ENCODE assay signal across 10 mouse cellular contexts in genomic region chr4:115838196-115838595, GRCm38 (mm10). TPM values are rescaled to one million over a fixed set of nuclear protein-coding genes. Genes with fewer than 3 reads are reported as not detected.
DNase-seq lines count a peak whose midpoint lies in the region; ATAC-seq and TF ChIP-seq lines count a peak whose summit lies in the region.
"Had no signal": no experiment of that assay in that cellular context is flagged by ENCODE, and none has a peak within 500 bp of the region (broad histone marks: within the 10 kb centered on the region; RNA-seq: fewer than 3 reads in every experiment).

No protein-coding gene starts in this region.

- no peak for TF ChIP-seq POLR2A in limb, embryonic 14.5 days (IDR thresholded peaks at IDR 0.05; ENCODE audit: borderline replicate concordance, extremely low read depth, insufficient read depth, insufficient read length)

- H3K27ac ChIP-seq in midbrain, embryonic 12.5 days (replicated peaks), result no peak overlapping the region
- no peak overlapping the region for H3K27ac ChIP-seq in midbrain, postnatal 0 days (ENCODE audit: low read depth, low read length)
- H3K27ac ChIP-seq in forebrain, postnatal 0 days (ENCODE audit: low read depth, low read length), result no peak overlapping the region
- H3K27ac ChIP-seq in limb, embryonic 14.5 days (replicated peaks; ENCODE audit: low read depth, low read length), result no peak overlapping the region
- H3K27ac ChIP-seq in stomach, postnatal 0 days (replicated peaks), result no peak overlapping the region

- DNase-seq in midbrain, postnatal 0 days (ENCODE audit: low spot score), result no peak
- no peak for DNase-seq in forebrain, postnatal 0 days
- no peak for DNase-seq in limb, embryonic 14.5 days (ENCODE audit: low spot score)
- DNase-seq in stomach, postnatal 0 days (ENCODE audit: low spot score), result no peak
- no peak for DNase-seq in urinary bladder, adult 18-20 months (ENCODE audit: low spot score in 2 of 2)
- DNase-seq in adrenal gland, postnatal 14 days, result no peak

- no peak overlapping the region for H3K9ac ChIP-seq in midbrain, embryonic 12.5 days (replicated peaks)
- H3K9ac ChIP-seq in midbrain, postnatal 0 days (replicated peaks; ENCODE audit: low read length, poor library complexity, severe bottlenecking), result no peak overlapping the region
- no peak overlapping the region for H3K9ac ChIP-seq in forebrain, postnatal 0 days
- no peak overlapping the region for H3K9ac ChIP-seq in limb, embryonic 14.5 days (ENCODE audit: low read depth, low read length, severe bottlenecking)
- H3K9ac ChIP-seq in stomach, postnatal 0 days (ENCODE audit: low read length), result no peak overlapping the region

- TF ChIP-seq CTCF in midbrain, postnatal 0 days (IDR thresholded peaks at IDR 0.05), result no peak
- no peak for TF ChIP-seq CTCF in forebrain, postnatal 0 days (IDR thresholded peaks at IDR 0.05; ENCODE audit: low read depth)
- TF ChIP-seq CTCF in stomach, postnatal 0 days (IDR thresholded peaks at IDR 0.05; ENCODE audit: low read depth), result no peak

- H3K4me3 ChIP-seq in midbrain, embryonic 12.5 days, result no peak overlapping the region
- no peak overlapping the region for H3K4me3 ChIP-seq in midbrain, postnatal 0 days (ENCODE audit: low read depth, low read length)
- no peak overlapping the region for H3K4me3 ChIP-seq in forebrain, postnatal 0 days (ENCODE audit: low read depth, low read length)
- no peak overlapping the region for H3K4me3 ChIP-seq in limb, embryonic 14.5 days (replicated peaks; ENCODE audit: low read length)
- no peak overlapping the region for H3K4me3 ChIP-seq in stomach, postnatal 0 days (ENCODE audit: low read depth, low read length)

- H3K4me1 ChIP-seq in midbrain, embryonic 12.5 days, result peaks cover 8% of the 10 kb centered on the region
- no peaks in the 10 kb centered on the region for H3K4me1 ChIP-seq in midbrain, postnatal 0 days (ENCODE audit: insufficient read depth, low read length)
- 0 out of 2 replicates have a peak, but pooled peaks cover 7% of the 10 kb centered on the region for H3K4me1 ChIP-seq in forebrain, postnatal 0 days (ENCODE audit: insufficient read depth)
- peaks cover 3% of the 10 kb centered on the region; the same call in 1 of the 2 replicates for H3K4me1 ChIP-seq in limb, embryonic 14.5 days (ENCODE audit: control insufficient read depth, insufficient read depth, low read length)
- H3K4me1 ChIP-seq in stomach, postnatal 0 days (replicated peaks; ENCODE audit: control insufficient read depth, insufficient read depth), result no peaks in the 10 kb centered on the region

- no peak for ATAC-seq in midbrain, embryonic 12.5 days (ENCODE audit: low FRiP score, low read depth)
- no peak for ATAC-seq in midbrain, postnatal 0 days (ENCODE audit: low FRiP score)
- no peak for ATAC-seq in forebrain, postnatal 0 days
- no peak for ATAC-seq in limb, embryonic 14.5 days (ENCODE audit: low FRiP score, low read depth)
- ATAC-seq in stomach, postnatal 0 days (ENCODE audit: low FRiP score, low TSS enrichment), result no peak

- H3K36me3 ChIP-seq in midbrain, embryonic 12.5 days, result no peaks in the 10 kb centered on the region
- H3K36me3 ChIP-seq in midbrain, postnatal 0 days (ENCODE audit: insufficient read depth, low read length), result peaks cover 4% of the 10 kb centered on the region; the same call in 1 of the 2 replicates
- no peaks in the 10 kb centered on the region; the same call in none of the 2 replicates for H3K36me3 ChIP-seq in forebrain, postnatal 0 days (ENCODE audit: insufficient read depth)
- peaks cover 14% of the 10 kb centered on the region; the same call in 1 of the 2 replicates for H3K36me3 ChIP-seq in limb, embryonic 14.5 days (ENCODE audit: control insufficient read depth, insufficient read depth, low read length)
- peaks cover 5% of the 10 kb centered on the region for H3K36me3 ChIP-seq in stomach, postnatal 0 days (ENCODE audit: control insufficient read depth, insufficient read depth, low read length)

- no peaks in the 10 kb centered on the region for H3K9me3 ChIP-seq in midbrain, embryonic 12.5 days
- no peaks in the 10 kb centered on the region for H3K9me3 ChIP-seq in midbrain, postnatal 0 days (ENCODE audit: low read length)
- no peaks in the 10 kb centered on the region for H3K9me3 ChIP-seq in forebrain, postnatal 0 days (ENCODE audit: low read length)
- no peaks in the 10 kb centered on the region for H3K9me3 ChIP-seq in limb, embryonic 14.5 days (ENCODE audit: control insufficient read depth, low read length)
- H3K9me3 ChIP-seq in stomach, postnatal 0 days (ENCODE audit: control insufficient read depth, low read length), result no peaks in the 10 kb centered on the region

- no peak for TF ChIP-seq EP300 in stomach, postnatal 0 days (optimal IDR thresholded peaks at IDR 0.05)

- WGBS in midbrain, embryonic 12.5 days, result 79% methylated on average over 4 of the region's 4 CpGs
- 79% methylated on average over 4 of the region's 4 CpGs for WGBS in midbrain, postnatal 0 days
- 58% methylated on average over 4 of the region's 4 CpGs for WGBS in forebrain, postnatal 0 days
- WGBS in limb, embryonic 14.5 days, result 72% methylated on average over 4 of the region's 4 CpGs
- WGBS in stomach, postnatal 0 days, result 66% methylated on average over 4 of the region's 4 CpGs

- no peaks in the 10 kb centered on the region for H3K27me3 ChIP-seq in midbrain, embryonic 12.5 days
- H3K27me3 ChIP-seq in midbrain, postnatal 0 days (ENCODE audit: insufficient read depth, low read length), result no peaks in the 10 kb centered on the region
- no peaks in the 10 kb centered on the region for H3K27me3 ChIP-seq in forebrain, postnatal 0 days (ENCODE audit: insufficient read depth, low read length)
- no peaks in the 10 kb centered on the region for H3K27me3 ChIP-seq in limb, embryonic 14.5 days (ENCODE audit: control insufficient read depth, insufficient read depth, low read length)
- no peaks in the 10 kb centered on the region for H3K27me3 ChIP-seq in stomach, postnatal 0 days (ENCODE audit: control insufficient read depth, insufficient read depth, low read length)

- H3K4me2 ChIP-seq in midbrain, embryonic 12.5 days (replicated peaks), result peak overlapping the region; percentile 79
- H3K4me2 ChIP-seq in midbrain, postnatal 0 days (ENCODE audit: low read depth, low read length, poor library complexity, severe bottlenecking), result no peak overlapping the region
- H3K4me2 ChIP-seq in forebrain, postnatal 0 days (ENCODE audit: low read depth), result peak overlapping the region; percentile 71; the same call in 1 of the 2 replicates
- peak overlapping the region; percentile 54 for H3K4me2 ChIP-seq in limb, embryonic 14.5 days (replicated peaks; ENCODE audit: low read depth, low read length, severe bottlenecking)
- peak overlapping the region; percentile 82 for H3K4me2 ChIP-seq in stomach, postnatal 0 days (replicated peaks; ENCODE audit: low read depth)

RNA-seq across cellular contexts. Expression of gene Mknk1, which starts 0.8 kb away (rescaled TPM):
- polyA plus RNA-seq in midbrain, embryonic 12.5 days (2016; fragmentation: Nextera tagmentation; extraction: Ambion mirVana), result 28.0 and 30.1 TPM in 2 replicates
- total RNA-seq in midbrain, postnatal 0 days (2014; rRNA removed), result 18.5 and 27.8 TPM in 2 replicates
- 22.8 and 23.2 TPM in 2 replicates for polyA plus RNA-seq in midbrain, postnatal 0 days (2015; fragmentation: Nextera tagmentation; extraction: Ambion mirVana)
- 18.9 and 19.8 TPM in 2 replicates for total RNA-seq in forebrain, postnatal 0 days (2014; rRNA removed)
- polyA plus RNA-seq in forebrain, postnatal 0 days (2015; fragmentation: Nextera tagmentation; extraction: Ambion mirVana), result 22.8 and 24.3 TPM in 2 replicates
- 69.6 and 73.9 TPM in 2 replicates for polyA plus RNA-seq in limb, embryonic 14.5 days (2012; rRNA removed)
- 28.4 and 28.5 TPM in 2 replicates for polyA plus RNA-seq in limb, embryonic 14.5 days (2014; fragmentation: Nextera tagmentation; extraction: Ambion mirVana)
- polyA plus RNA-seq in stomach, postnatal 0 days (2015; fragmentation: Nextera tagmentation; extraction: Ambion mirVana), result 11.6 and 15.1 TPM in 2 replicates
- total RNA-seq in adrenal gland, postnatal 14 days (2021), result 29.3 and 42.4 TPM in 2 replicates

RNA-seq across cellular contexts. Expression of gene Mob3c, which starts 10.3 kb away (rescaled TPM):
- 4.6 and 6.3 TPM in 2 replicates for polyA plus RNA-seq in midbrain, embryonic 12.5 days (2016; fragmentation: Nextera tagmentation; extraction: Ambion mirVana)
- 3.7 and 12.1 TPM in 2 replicates for total RNA-seq in midbrain, postnatal 0 days (2014; rRNA removed)
- 2.8 and 3.1 TPM in 2 replicates for polyA plus RNA-seq in midbrain, postnatal 0 days (2015; fragmentation: Nextera tagmentation; extraction: Ambion mirVana)
- 3.0 and 9.0 TPM in 2 replicates for total RNA-seq in forebrain, postnatal 0 days (2014; rRNA removed)
- polyA plus RNA-seq in forebrain, postnatal 0 days (2015; fragmentation: Nextera tagmentation; extraction: Ambion mirVana), result 1.6 and 3.0 TPM in 2 replicates
- 16.3 and 19.7 TPM in 2 replicates for polyA plus RNA-seq in limb, embryonic 14.5 days (2012; rRNA removed)
- polyA plus RNA-seq in limb, embryonic 14.5 days (2014; fragmentation: Nextera tagmentation; extraction: Ambion mirVana), result 8.6 and 11.6 TPM in 2 replicates
- polyA plus RNA-seq in stomach, postnatal 0 days (2015; fragmentation: Nextera tagmentation; extraction: Ambion mirVana), result 7.5 and 8.1 TPM in 2 replicates
- 10.2 and 12.4 TPM in 2 replicates for total RNA-seq in adrenal gland, postnatal 14 days (2021)

RNA-seq across cellular contexts. Expression of gene Kncn, which starts 46.0 kb away (rescaled TPM):
- not detected in 2 replicates for polyA plus RNA-seq in midbrain, embryonic 12.5 days (2016; fragmentation: Nextera tagmentation; extraction: Ambion mirVana)
- 0.09 and 0.11 TPM in 2 replicates for total RNA-seq in midbrain, postnatal 0 days (2014; rRNA removed)
- 0.16 and 0.25 TPM in 2 replicates for polyA plus RNA-seq in midbrain, postnatal 0 days (2015; fragmentation: Nextera tagmentation; extraction: Ambion mirVana)
- total RNA-seq in forebrain, postnatal 0 days (2014; rRNA removed), result 0.38 TPM in 1 of 2 replicates, not detected in the other
- polyA plus RNA-seq in forebrain, postnatal 0 days (2015; fragmentation: Nextera tagmentation; extraction: Ambion mirVana), result 0.10 and 0.44 TPM in 2 replicates
- not detected in 2 replicates for polyA plus RNA-seq in limb, embryonic 14.5 days (2012; rRNA removed)
- not detected in 2 replicates for polyA plus RNA-seq in limb, embryonic 14.5 days (2014; fragmentation: Nextera tagmentation; extraction: Ambion mirVana)
- polyA plus RNA-seq in stomach, postnatal 0 days (2015; fragmentation: Nextera tagmentation; extraction: Ambion mirVana), result not detected in 2 replicates
- total RNA-seq in adrenal gland, postnatal 14 days (2021), result not detected in 2 replicates
- total RNA-seq: hematopoietic stem cell, adult 5-6 weeks; monocyte, adult 5-6 weeks had no signal
- polyA plus RNA-seq: urinary bladder, adult 2 months had no signal

RNA-seq across cellular contexts. Expression of gene 6430628N08Rik, which starts 52.3 kb away (rescaled TPM):
- polyA plus RNA-seq in midbrain, embryonic 12.5 days (2016; fragmentation: Nextera tagmentation; extraction: Ambion mirVana), result 0.42 and 0.50 TPM in 2 replicates
- total RNA-seq in midbrain, postnatal 0 days (2014; rRNA removed), result 0.33 and 0.66 TPM in 2 replicates
- 0.94 and 1.2 TPM in 2 replicates for polyA plus RNA-seq in midbrain, postnatal 0 days (2015; fragmentation: Nextera tagmentation; extraction: Ambion mirVana)
- 1.3 and 1.4 TPM in 2 replicates for total RNA-seq in forebrain, postnatal 0 days (2014; rRNA removed)
- polyA plus RNA-seq in forebrain, postnatal 0 days (2015; fragmentation: Nextera tagmentation; extraction: Ambion mirVana), result 0.54 and 0.62 TPM in 2 replicates
- not detected in 2 replicates for polyA plus RNA-seq in limb, embryonic 14.5 days (2012; rRNA removed)
- not detected in 2 replicates for polyA plus RNA-seq in limb, embryonic 14.5 days (2014; fragmentation: Nextera tagmentation; extraction: Ambion mirVana)
- polyA plus RNA-seq in stomach, postnatal 0 days (2015; fragmentation: Nextera tagmentation; extraction: Ambion mirVana), result not detected in 2 replicates
- total RNA-seq in adrenal gland, postnatal 14 days (2021), result not detected in 2 replicates
- total RNA-seq: hematopoietic stem cell, adult 5-6 weeks; monocyte, adult 5-6 weeks had no signal
- polyA plus RNA-seq: urinary bladder, adult 2 months had no signal

RNA-seq across cellular contexts. Expression of gene Atpaf1, which starts 53.6 kb away (rescaled TPM):
- polyA plus RNA-seq in midbrain, embryonic 12.5 days (2016; fragmentation: Nextera tagmentation; extraction: Ambion mirVana), result 41.3 and 44.2 TPM in 2 replicates
- 25.9 and 40.0 TPM in 2 replicates for total RNA-seq in midbrain, postnatal 0 days (2014; rRNA removed)
- 37.8 and 38.7 TPM in 2 replicates for polyA plus RNA-seq in midbrain, postnatal 0 days (2015; fragmentation: Nextera tagmentation; extraction: Ambion mirVana)
- 22.1 and 34.0 TPM in 2 replicates for total RNA-seq in forebrain, postnatal 0 days (2014; rRNA removed)
- 28.0 and 40.9 TPM in 2 replicates for polyA plus RNA-seq in forebrain, postnatal 0 days (2015; fragmentation: Nextera tagmentation; extraction: Ambion mirVana)
- 29.9 and 35.5 TPM in 2 replicates for polyA plus RNA-seq in limb, embryonic 14.5 days (2012; rRNA removed)
- 57.1 and 58.4 TPM in 2 replicates for polyA plus RNA-seq in limb, embryonic 14.5 days (2014; fragmentation: Nextera tagmentation; extraction: Ambion mirVana)
- 30.4 and 30.6 TPM in 2 replicates for polyA plus RNA-seq in stomach, postnatal 0 days (2015; fragmentation: Nextera tagmentation; extraction: Ambion mirVana)
- total RNA-seq in adrenal gland, postnatal 14 days (2021), result 42.6 and 46.2 TPM in 2 replicates
